Mouse (Mus musculus) frontal cortex, postnatal 10 days (tissue): ENCODE measurements around the gene Pgls.

Experiments used
- DNase-seq, 2 experiments: peaks; one replicate each; pipeline ENCODE4 v3.0.0; 2022; ENCODE audit warnings: low spot score in 2 of 2, mixed read lengths in 1 of 2

Gene Pgls

DNA sequence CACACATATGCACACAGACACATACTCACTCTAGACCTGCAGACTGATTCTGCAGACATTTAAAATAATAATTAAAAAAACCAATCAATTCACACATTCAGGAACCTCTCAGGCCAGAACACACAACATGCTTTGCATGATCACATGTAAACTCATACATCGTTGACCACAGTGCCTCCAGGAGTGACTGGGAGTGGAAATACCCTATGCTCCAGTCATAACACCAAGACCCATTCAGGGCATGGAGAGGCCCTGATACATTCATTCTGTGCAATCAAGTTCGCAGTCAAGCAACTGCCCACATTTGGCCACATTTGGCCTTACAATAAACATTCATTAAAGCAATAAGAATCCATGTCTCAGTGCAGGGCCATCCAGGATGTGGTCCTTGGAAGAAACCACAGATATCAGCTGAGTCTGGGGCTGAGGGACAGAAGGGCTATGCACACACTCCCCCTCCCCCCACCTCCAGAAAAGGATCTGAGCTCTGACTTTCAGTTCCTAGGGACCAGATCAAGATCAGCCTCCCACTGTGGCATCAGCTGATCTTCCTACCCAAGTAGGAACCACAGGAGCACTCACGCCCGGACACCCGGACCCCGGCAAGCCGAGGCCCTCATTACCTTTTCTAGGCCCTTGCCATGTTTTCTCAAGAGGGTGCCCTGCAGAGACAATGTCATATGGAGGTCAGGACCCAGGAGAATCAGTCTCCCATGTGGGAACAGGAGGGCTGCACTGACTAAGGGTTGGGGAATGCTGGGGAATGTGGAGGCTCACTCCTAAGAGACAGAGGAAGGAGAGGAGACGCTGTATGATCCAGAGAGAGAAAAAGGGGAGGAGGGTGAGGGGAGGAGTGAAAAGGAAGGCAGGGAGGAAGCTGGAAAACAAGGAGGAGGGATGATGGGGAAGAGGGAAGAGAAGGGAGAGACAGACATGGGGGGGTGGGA, 45.4 kb downstream of the Pgls start:
- no peak for DNase-seq

DNA sequence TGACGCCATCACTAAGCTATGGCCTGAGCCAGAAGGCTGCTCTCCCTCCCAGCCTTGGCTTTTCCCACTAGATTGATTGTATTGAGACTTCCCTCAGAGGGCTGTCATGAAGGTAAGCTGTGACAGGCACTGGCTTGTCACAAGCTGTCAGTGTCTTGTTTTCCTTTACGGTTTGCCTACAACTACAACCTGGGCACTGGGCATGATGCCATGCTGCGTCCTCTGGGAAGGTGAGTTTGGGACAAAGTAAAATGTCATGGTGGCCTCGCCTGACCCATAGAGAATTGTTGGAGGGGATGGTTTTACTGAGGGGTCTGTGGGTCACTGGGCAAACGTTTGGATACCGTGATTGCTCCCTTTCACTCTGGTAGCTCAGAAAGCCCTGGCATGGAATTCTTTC, 46.3 kb downstream of the Pgls start:
- DNase-seq: no peak

DNA sequence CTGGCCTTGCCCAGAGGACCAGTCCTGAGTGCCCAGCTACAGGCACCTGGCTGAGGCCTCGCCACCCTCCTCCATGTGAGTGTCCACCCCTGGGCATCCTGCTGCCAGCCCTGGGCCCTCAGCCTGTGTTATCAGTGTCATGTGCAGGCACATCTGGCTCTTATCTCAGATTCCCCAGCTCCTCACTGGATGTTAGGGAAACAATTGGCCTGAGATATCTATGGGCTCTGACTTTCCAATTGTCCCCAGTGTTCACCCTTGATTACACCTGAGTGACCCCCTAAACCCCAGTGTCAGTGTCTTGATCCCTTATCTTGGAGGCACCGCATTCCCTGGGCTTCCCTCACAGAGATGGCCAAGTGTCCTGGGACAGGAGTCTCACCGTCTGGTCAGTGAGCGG, 47.3 kb downstream of the Pgls start:
- no peak for DNase-seq

DNA sequence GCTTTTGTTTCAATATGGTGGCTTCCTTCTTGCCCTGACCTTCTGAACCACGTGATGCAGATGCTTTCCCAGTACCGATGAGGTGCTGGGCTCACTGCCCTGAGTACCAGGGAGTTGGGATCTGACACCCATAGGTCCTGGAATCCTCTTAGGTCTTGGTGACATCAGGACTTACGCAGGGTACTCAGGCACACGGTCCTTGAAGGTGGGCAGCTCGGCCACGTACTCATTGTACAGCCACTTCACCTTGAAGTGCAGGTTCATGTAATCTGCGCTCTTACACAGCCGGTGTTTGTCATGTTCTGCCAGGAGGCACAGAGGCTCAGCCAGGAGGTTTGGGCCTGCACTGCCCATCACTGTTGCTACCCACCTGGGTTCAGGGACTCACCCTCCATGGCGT, 53.5 kb downstream of the Pgls start:
- DNase-seq: no peak
